Mouse (Mus musculus): Measurements from ENCODE around the gene Taok2. TPM values are rescaled to one million over a fixed set of nuclear protein-coding genes. Genes with fewer than 3 reads are reported as not detected.

Gene Taok2
- total and polyA plus RNA-seq, 2 experiments from 2014 or later: 43.7 to 143 TPM

GRCm38 (mm10) chr7:126815726-126816222, 68.7 kb downstream of the Taok2 start:
- 37% methylated on average over 8 of the region's 8 CpGs for WGBS

More at GRCm38 (mm10) chr7:126815726-126816222, 68.7 kb downstream of the Taok2 start:
- no peaks in the 10 kb centered on the region for H3K9me3 ChIP-seq (ENCODE audit: low read length)
- H3K27me3 ChIP-seq (ENCODE audit: insufficient read depth, low read length): no peaks in the 10 kb centered on the region
- H3K36me3 ChIP-seq (ENCODE audit: insufficient read depth, low read length): no peaks in the 10 kb centered on the region
- H3K4me3 ChIP-seq (ENCODE audit: low read length): no peak overlapping the region
- H3K27ac ChIP-seq: no peak overlapping the region
- H3K4me2 ChIP-seq (ENCODE audit: low read depth, low read length): no peak overlapping the region
- no peak for TF ChIP-seq CTCF (IDR thresholded peaks at IDR 0.05; ENCODE audit: low read depth)
- ATAC-seq (no peak), DNase-seq (ENCODE audit: low spot score) (no peak)
- H3K4me1 ChIP-seq (ENCODE audit: insufficient read depth, low read length): peaks cover 7% of the 10 kb centered on the region; the same call in 1 of the 2 replicates
- H3K9ac ChIP-seq (replicated peaks; ENCODE audit: low read length): no peak overlapping the region

Other genes starting within 250 kb of the Taok2 start
Only the 30 nearest of the 31 such genes appear.
- gene Sgf29, start 235.4 kb downstream of the Taok2 start, total RNA-seq (2014; rRNA removed): 35.1 and 36.3 TPM in 2 replicates
- 47.0 and 49.9 TPM in 2 replicates for gene Sgf29, start 235.4 kb downstream of the Taok2 start, polyA plus RNA-seq (2015; fragmentation: Nextera tagmentation; extraction: Ambion mirVana)
- 22.1 and 34.8 TPM in 2 replicates for gene Sult1a1, start 208.3 kb downstream of the Taok2 start, total RNA-seq (2014; rRNA removed)
- gene Sult1a1, start 208.3 kb downstream of the Taok2 start, polyA plus RNA-seq (2015; fragmentation: Nextera tagmentation; extraction: Ambion mirVana): 19.4 and 22.4 TPM in 2 replicates
- 67.1 and 122 TPM in 2 replicates for gene Bola2, start 189.3 kb downstream of the Taok2 start, total RNA-seq (2014; rRNA removed)
- 164 and 172 TPM in 2 replicates for gene Bola2, start 189.3 kb downstream of the Taok2 start, polyA plus RNA-seq (2015; fragmentation: Nextera tagmentation; extraction: Ambion mirVana)
- 17.0 and 17.6 TPM in 2 replicates for gene Slx1b, start 188.9 kb downstream of the Taok2 start, total RNA-seq (2014; rRNA removed)
- gene Slx1b, start 188.9 kb downstream of the Taok2 start, polyA plus RNA-seq (2015; fragmentation: Nextera tagmentation; extraction: Ambion mirVana): 8.6 and 9.3 TPM in 2 replicates
- gene Coro1a, start 176.9 kb downstream of the Taok2 start, total RNA-seq (2014; rRNA removed): 113 and 150 TPM in 2 replicates
- gene Coro1a, start 176.9 kb downstream of the Taok2 start, polyA plus RNA-seq (2015; fragmentation: Nextera tagmentation; extraction: Ambion mirVana): 88.1 and 93.7 TPM in 2 replicates
- 109 and 132 TPM in 2 replicates for gene Mapk3, start 125.1 kb downstream of the Taok2 start, total RNA-seq (2014; rRNA removed)
- gene Mapk3, start 125.1 kb downstream of the Taok2 start, polyA plus RNA-seq (2015; fragmentation: Nextera tagmentation; extraction: Ambion mirVana): 99.9 and 107 TPM in 2 replicates
- 0.43 and 3.4 TPM in 2 replicates for gene Gdpd3, start 118.4 kb downstream of the Taok2 start, total RNA-seq (2014; rRNA removed)
- 0.92 and 0.99 TPM in 2 replicates for gene Gdpd3, start 118.4 kb downstream of the Taok2 start, polyA plus RNA-seq (2015; fragmentation: Nextera tagmentation; extraction: Ambion mirVana)
- 163 and 240 TPM in 2 replicates for gene Ypel3, start 107.7 kb downstream of the Taok2 start, total RNA-seq (2014; rRNA removed)
- gene Ypel3, start 107.7 kb downstream of the Taok2 start, polyA plus RNA-seq (2015; fragmentation: Nextera tagmentation; extraction: Ambion mirVana): 239 and 242 TPM in 2 replicates
- gene Tbx6, start 103.2 kb downstream of the Taok2 start, total RNA-seq (2014; rRNA removed): 0.16 and 2.1 TPM in 2 replicates
- 0.26 and 0.29 TPM in 2 replicates for gene Tbx6, start 103.2 kb downstream of the Taok2 start, polyA plus RNA-seq (2015; fragmentation: Nextera tagmentation; extraction: Ambion mirVana)
- gene Ppp4c, start 92.2 kb downstream of the Taok2 start, total RNA-seq (2014; rRNA removed): 126 and 199 TPM in 2 replicates
- 142 and 143 TPM in 2 replicates for gene Ppp4c, start 92.2 kb downstream of the Taok2 start, polyA plus RNA-seq (2015; fragmentation: Nextera tagmentation; extraction: Ambion mirVana)
- 40.1 and 44.8 TPM in 2 replicates for gene Fam57b, start 87.0 kb downstream of the Taok2 start, total RNA-seq (2014; rRNA removed)
- gene Fam57b, start 87.0 kb downstream of the Taok2 start, polyA plus RNA-seq (2015; fragmentation: Nextera tagmentation; extraction: Ambion mirVana): 40.7 and 44.3 TPM in 2 replicates
- gene 4930451I11Rik, start 53.1 kb downstream of the Taok2 start, total RNA-seq (2014; rRNA removed): not detected in 2 replicates
- 0.54 TPM in 1 of 2 replicates, not detected in the other for gene 4930451I11Rik, start 53.1 kb downstream of the Taok2 start, polyA plus RNA-seq (2015; fragmentation: Nextera tagmentation; extraction: Ambion mirVana)
- 40.5 and 57.3 TPM in 2 replicates for gene Doc2a, start 37.3 kb downstream of the Taok2 start, total RNA-seq (2014; rRNA removed)
- gene Doc2a, start 37.3 kb downstream of the Taok2 start, polyA plus RNA-seq (2015; fragmentation: Nextera tagmentation; extraction: Ambion mirVana): 31.3 and 37.6 TPM in 2 replicates
- gene Hirip3, start 22.7 kb downstream of the Taok2 start, total RNA-seq (2014; rRNA removed): 4.3 and 9.4 TPM in 2 replicates
- 20.6 and 21.1 TPM in 2 replicates for gene Hirip3, start 22.7 kb downstream of the Taok2 start, polyA plus RNA-seq (2015; fragmentation: Nextera tagmentation; extraction: Ambion mirVana)
- 61.0 and 66.9 TPM in 2 replicates for gene Ino80e, start 22.3 kb downstream of the Taok2 start, total RNA-seq (2014; rRNA removed)
- gene Ino80e, start 22.3 kb downstream of the Taok2 start, polyA plus RNA-seq (2015; fragmentation: Nextera tagmentation; extraction: Ambion mirVana): 85.2 and 85.5 TPM in 2 replicates
- 45.9 and 47.0 TPM in 2 replicates for gene Tmem219, start 38.2 kb upstream of the Taok2 start, total RNA-seq (2014; rRNA removed)
- 35.1 and 39.1 TPM in 2 replicates for gene Tmem219, start 38.2 kb upstream of the Taok2 start, polyA plus RNA-seq (2015; fragmentation: Nextera tagmentation; extraction: Ambion mirVana)
- gene Kctd13, start 44.2 kb upstream of the Taok2 start, total RNA-seq (2014; rRNA removed): 113 and 128 TPM in 2 replicates
- 124 and 129 TPM in 2 replicates for gene Kctd13, start 44.2 kb upstream of the Taok2 start, polyA plus RNA-seq (2015; fragmentation: Nextera tagmentation; extraction: Ambion mirVana)
- 35.7 and 58.1 TPM in 2 replicates for gene Asphd1, start 64.9 kb upstream of the Taok2 start, total RNA-seq (2014; rRNA removed)
- gene Asphd1, start 64.9 kb upstream of the Taok2 start, polyA plus RNA-seq (2015; fragmentation: Nextera tagmentation; extraction: Ambion mirVana): 15.9 and 16.0 TPM in 2 replicates
- gene Sez6l2, start 65.9 kb upstream of the Taok2 start, total RNA-seq (2014; rRNA removed): 253 and 282 TPM in 2 replicates
- 58.8 and 66.5 TPM in 2 replicates for gene Sez6l2, start 65.9 kb upstream of the Taok2 start, polyA plus RNA-seq (2015; fragmentation: Nextera tagmentation; extraction: Ambion mirVana)
- gene Cdipt, start 91.2 kb upstream of the Taok2 start, total RNA-seq (2014; rRNA removed): 203 and 240 TPM in 2 replicates
- 146 and 150 TPM in 2 replicates for gene Cdipt, start 91.2 kb upstream of the Taok2 start, polyA plus RNA-seq (2015; fragmentation: Nextera tagmentation; extraction: Ambion mirVana)
- gene Cdiptos, start 91.4 kb upstream of the Taok2 start, total RNA-seq (2014; rRNA removed): 0.31 TPM in 1 of 2 replicates, not detected in the other
- 0.95 and 1.4 TPM in 2 replicates for gene Cdiptos, start 91.4 kb upstream of the Taok2 start, polyA plus RNA-seq (2015; fragmentation: Nextera tagmentation; extraction: Ambion mirVana)
- gene Mvp, start 129.9 kb upstream of the Taok2 start, total RNA-seq (2014; rRNA removed): 6.5 and 6.9 TPM in 2 replicates
- 5.5 and 5.8 TPM in 2 replicates for gene Mvp, start 129.9 kb upstream of the Taok2 start, polyA plus RNA-seq (2015; fragmentation: Nextera tagmentation; extraction: Ambion mirVana)
- 1.2 TPM in 1 of 2 replicates, not detected in the other for gene Pagr1b, start 131.8 kb upstream of the Taok2 start, total RNA-seq (2014; rRNA removed)
- 0.49 and 1.5 TPM in 2 replicates for gene Pagr1b, start 131.8 kb upstream of the Taok2 start, polyA plus RNA-seq (2015; fragmentation: Nextera tagmentation; extraction: Ambion mirVana)
- 11.1 and 30.3 TPM in 2 replicates for gene Pagr1a, start 132.6 kb upstream of the Taok2 start, total RNA-seq (2014; rRNA removed)
- gene Pagr1a, start 132.6 kb upstream of the Taok2 start, polyA plus RNA-seq (2015; fragmentation: Nextera tagmentation; extraction: Ambion mirVana): 31.2 and 48.6 TPM in 2 replicates
- 7.1 and 40.2 TPM in 2 replicates for gene Gm42742, start 136.4 kb upstream of the Taok2 start, total RNA-seq (2014; rRNA removed)
- 47.7 and 60.2 TPM in 2 replicates for gene Gm42742, start 136.4 kb upstream of the Taok2 start, polyA plus RNA-seq (2015; fragmentation: Nextera tagmentation; extraction: Ambion mirVana)
- gene Prrt2, start 136.5 kb upstream of the Taok2 start, total RNA-seq (2014; rRNA removed): 138 and 144 TPM in 2 replicates
- 79.0 and 99.9 TPM in 2 replicates for gene Prrt2, start 136.5 kb upstream of the Taok2 start, polyA plus RNA-seq (2015; fragmentation: Nextera tagmentation; extraction: Ambion mirVana)
- 222 and 237 TPM in 2 replicates for gene Maz, start 142.3 kb upstream of the Taok2 start, total RNA-seq (2014; rRNA removed)
- 69.3 and 70.5 TPM in 2 replicates for gene Maz, start 142.3 kb upstream of the Taok2 start, polyA plus RNA-seq (2015; fragmentation: Nextera tagmentation; extraction: Ambion mirVana)
- gene Kif22, start 157.8 kb upstream of the Taok2 start, total RNA-seq (2014; rRNA removed): 8.1 and 9.1 TPM in 2 replicates
- 24.5 and 29.3 TPM in 2 replicates for gene Kif22, start 157.8 kb upstream of the Taok2 start, polyA plus RNA-seq (2015; fragmentation: Nextera tagmentation; extraction: Ambion mirVana)
- not detected in 2 replicates for gene Zg16, start 202.6 kb upstream of the Taok2 start, total RNA-seq (2014; rRNA removed)
- gene Zg16, start 202.6 kb upstream of the Taok2 start, polyA plus RNA-seq (2015; fragmentation: Nextera tagmentation; extraction: Ambion mirVana): not detected in 2 replicates
- gene AI467606, start 206.7 kb upstream of the Taok2 start, total RNA-seq (2014; rRNA removed): 0.68 and 2.3 TPM in 2 replicates
- 1.0 and 1.1 TPM in 2 replicates for gene AI467606, start 206.7 kb upstream of the Taok2 start, polyA plus RNA-seq (2015; fragmentation: Nextera tagmentation; extraction: Ambion mirVana)

Data from hindbrain, postnatal 0 days (tissue).